24 mouse cellular contexts compared by ENCODE assay signal in genomic region chr4:134001710-134002109, GRCm38 (mm10). TPM values are rescaled to one million over a fixed set of nuclear protein-coding genes. Genes with fewer than 3 reads are reported as not detected.
A peak's percentile ranks its signal among the peaks of the same experiment; 100 is the strongest.
DNase-seq lines count a peak whose midpoint lies in the region; ATAC-seq and TF ChIP-seq lines count a peak whose summit lies in the region.
"Had no signal": no experiment of that assay in that cellular context is flagged by ENCODE, and none has a peak within 500 bp of the region (broad histone marks: within the 10 kb centered on the region; RNA-seq: fewer than 3 reads in every experiment).

No protein-coding gene starts in this region.

- intact Hi-C loops in heart, adult 2 months (cut with DNase I), result loop anchor here (2.0 kb wide), 1 partner anchor 33 kb away; the partner anchor contains the start of gene Hmgn2

- no peak for DNase-seq in heart, adult 2 months
- no peak for DNase-seq in heart, adult 11 months
- no peak for DNase-seq in liver
- DNase-seq in liver, embryonic 13.5 days, result no peak
- DNase-seq in adipocyte (ENCODE audit: low spot score), result no peak
- DNase-seq in lung, postnatal 10 days, result no peak
- DNase-seq: B cell, adult 2 months; cerebellum, postnatal 25 days; gastrocnemius, postnatal 14 days; right cerebral cortex, postnatal 14 days; thymus, postnatal 4 days had no signal

- no peak for TF ChIP-seq EP300 in heart, adult 2 months (IDR thresholded peaks at IDR 0.05; ENCODE audit: insufficient read depth, low read depth, low read length)

- H3K27ac ChIP-seq in heart, adult 2 months, result no peak overlapping the region
- no peak overlapping the region for H3K27ac ChIP-seq in liver, embryonic 12.5 days
- no peak overlapping the region for H3K27ac ChIP-seq in liver, embryonic 13.5 days
- H3K27ac ChIP-seq: intestine, embryonic 15.5 days had no signal

- H3K9me3 ChIP-seq in liver, embryonic 12.5 days (replicated peaks), result no peaks in the 10 kb centered on the region
- H3K9me3 ChIP-seq in E14TG2a.4 (ENCODE audit: low read length), result no peaks in the 10 kb centered on the region
- no peaks in the 10 kb centered on the region for H3K9me3 ChIP-seq in liver, embryonic 13.5 days (replicated peaks)
- H3K9me3 ChIP-seq: G1E; heart, embryonic 12.5 days; intestine, embryonic 15.5 days had no signal

- H3K36me3 ChIP-seq in heart, adult 2 months (ENCODE audit: control insufficient read depth, insufficient read depth, low read length), result no peaks in the 10 kb centered on the region
- peaks cover 21% of the 10 kb centered on the region for H3K36me3 ChIP-seq in liver, embryonic 12.5 days
- peaks cover 60% of the 10 kb centered on the region for H3K36me3 ChIP-seq in E14TG2a.4 (ENCODE audit: insufficient read depth, low read length)
- peaks cover 10% of the 10 kb centered on the region; the same call in 1 of the 2 replicates for H3K36me3 ChIP-seq in liver, embryonic 13.5 days
- H3K36me3 ChIP-seq: intestine, embryonic 15.5 days had no signal

- no peak overlapping the region for H3K9ac ChIP-seq in heart, adult 2 months (ENCODE audit: low read depth, low read length)
- no peak overlapping the region for H3K9ac ChIP-seq in liver, embryonic 12.5 days
- no peak overlapping the region for H3K9ac ChIP-seq in liver, embryonic 13.5 days

- H3K4me1 ChIP-seq in heart, adult 2 months (ENCODE audit: control insufficient read depth, insufficient read depth, low read length), result no peaks in the 10 kb centered on the region
- H3K4me1 ChIP-seq in liver, embryonic 12.5 days, result peaks cover 22% of the 10 kb centered on the region
- peaks cover 52% of the 10 kb centered on the region for H3K4me1 ChIP-seq in E14TG2a.4 (replicated peaks; ENCODE audit: low read depth, low read length)
- peaks cover 20% of the 10 kb centered on the region for H3K4me1 ChIP-seq in liver, embryonic 13.5 days (replicated peaks)

- no peaks in the 10 kb centered on the region for H3K79me2 ChIP-seq in heart, adult 2 months (replicated peaks; ENCODE audit: control insufficient read depth, insufficient read depth, low read length)

- no peaks in the 10 kb centered on the region for H3K27me3 ChIP-seq in heart, adult 2 months (ENCODE audit: control insufficient read depth, insufficient read depth, low read length)
- no peaks in the 10 kb centered on the region for H3K27me3 ChIP-seq in liver, embryonic 12.5 days (replicated peaks)
- H3K27me3 ChIP-seq in E14TG2a.4 (ENCODE audit: insufficient read depth, low read length), result no peaks in the 10 kb centered on the region
- H3K27me3 ChIP-seq in liver, embryonic 13.5 days, result no peaks in the 10 kb centered on the region
- H3K27me3 ChIP-seq: heart, embryonic 12.5 days; intestine, embryonic 15.5 days had no signal

- TF ChIP-seq CTCF in heart, adult 2 months (IDR thresholded peaks at IDR 0.05), result peak; percentile 8; the same call in 1 of the 2 replicates
- TF ChIP-seq CTCF in E14TG2a.4 (conservative IDR thresholded peaks at IDR 0.05; ENCODE audit: low read length), result 0 out of 2 replicates have a peak, but pooled peaks have one; percentile 9

- ATAC-seq in liver, embryonic 12.5 days, result no peak
- no peak for ATAC-seq in liver, embryonic 13.5 days (ENCODE audit: low read depth)

- H3K4me2 ChIP-seq in liver, embryonic 12.5 days, result peak overlapping the region; percentile 80; the same call in 1 of the 2 replicates
- peak overlapping the region; percentile 75 for H3K4me2 ChIP-seq in liver, embryonic 13.5 days

- TF ChIP-seq POLR2A in heart, adult 2 months (IDR thresholded peaks at IDR 0.05; ENCODE audit: insufficient read depth, low read depth, low read length), result no peak

- WGBS in heart, adult 2 months, result 72% methylated on average over 10 of the region's 10 CpGs
- WGBS in liver, embryonic 12.5 days (ENCODE audit: insufficient replicate concordance), result 60% methylated on average over 10 of the region's 10 CpGs
- 62% methylated on average over 10 of the region's 10 CpGs for WGBS in liver, embryonic 13.5 days (ENCODE audit: insufficient replicate concordance)

- H3K4me3 ChIP-seq in heart, adult 2 months, result no peak overlapping the region
- H3K4me3 ChIP-seq in liver, embryonic 12.5 days, result no peak overlapping the region
- no peak overlapping the region for H3K4me3 ChIP-seq in E14TG2a.4 (replicated peaks; ENCODE audit: low read length)
- H3K4me3 ChIP-seq in liver, embryonic 13.5 days (replicated peaks), result no peak overlapping the region

RNA-seq across cellular contexts. Expression of gene Dhdds, which starts 1.0 kb away (rescaled TPM):
- total RNA-seq in heart, adult 2 months (2021), result 10 to 100 TPM; 28.3 to 28.8 TPM
- polyA plus RNA-seq in heart, adult 2 months (2012; rRNA removed), result 21.6 and 34.2 TPM in 2 replicates
- polyA plus RNA-seq in liver, embryonic 12.5 days (2016; fragmentation: Nextera tagmentation; extraction: Ambion mirVana), result 24.5 and 25.6 TPM in 2 replicates
- 19.7 and 23.5 TPM in 2 replicates for polyA plus RNA-seq in liver, embryonic 13.5 days (2015; fragmentation: Nextera tagmentation; extraction: Ambion mirVana)

RNA-seq across cellular contexts. Expression of gene Lin28a, which starts 16.9 kb away (rescaled TPM):
- total RNA-seq in heart, adult 2 months (2021), result not detected
- not detected in 2 replicates for polyA plus RNA-seq in heart, adult 2 months (2012; rRNA removed)
- 4.2 and 5.8 TPM in 2 replicates for polyA plus RNA-seq in liver, embryonic 12.5 days (2016; fragmentation: Nextera tagmentation; extraction: Ambion mirVana)
- polyA plus RNA-seq in liver, embryonic 13.5 days (2015; fragmentation: Nextera tagmentation; extraction: Ambion mirVana), result 1.8 and 2.0 TPM in 2 replicates
- total RNA-seq: layer of hippocampus, adult 8-10 months; left cerebral cortex, postnatal 10 days; liver, adult 2 months had no signal
- polyA plus RNA-seq: activated CD4-positive, CD25-positive, alpha-beta regulatory T cell, adult 4 months; erythroblast, embryonic 14.5 days; G1E; kidney, embryonic 16.5 days; liver, adult 2 months had no signal

RNA-seq across cellular contexts. Expression of gene Hmgn2, which starts 33.3 kb away (rescaled TPM):
- total RNA-seq in heart, adult 2 months (2021), result 100 to 1,000 TPM in 1 of 2 experiments, 10 to 100 TPM in 1; 92.3 to 109 TPM
- 23.1 and 59.6 TPM in 2 replicates for polyA plus RNA-seq in heart, adult 2 months (2012; rRNA removed)
- polyA plus RNA-seq in liver, embryonic 12.5 days (2016; fragmentation: Nextera tagmentation; extraction: Ambion mirVana), result 971 and 1,001 TPM in 2 replicates
- 779 and 917 TPM in 2 replicates for polyA plus RNA-seq in liver, embryonic 13.5 days (2015; fragmentation: Nextera tagmentation; extraction: Ambion mirVana)

RNA-seq across cellular contexts. Expression of gene Zfp683, which starts 51.9 kb away (rescaled TPM):
- total RNA-seq in heart, adult 2 months (2021), result not detected
- not detected in 2 replicates for polyA plus RNA-seq in heart, adult 2 months (2012; rRNA removed)
- not detected in 2 replicates for polyA plus RNA-seq in liver, embryonic 12.5 days (2016; fragmentation: Nextera tagmentation; extraction: Ambion mirVana)
- not detected in 2 replicates for polyA plus RNA-seq in liver, embryonic 13.5 days (2015; fragmentation: Nextera tagmentation; extraction: Ambion mirVana)
- total RNA-seq: adrenal gland, postnatal 4 days; G1E; gastrocnemius, postnatal 14 days; hematopoietic stem cell, adult 5-6 weeks; layer of hippocampus, adult 8-10 months; left cerebral cortex, postnatal 10 days; liver, adult 2 months had no signal
- polyA plus RNA-seq: erythroblast, embryonic 14.5 days; G1E; heart, embryonic 12.5 days; intestine, embryonic 15.5 days; kidney, embryonic 16.5 days had no signal

RNA-seq across cellular contexts. Expression of gene Crybg2, which starts 58.9 kb away (rescaled TPM):
- total RNA-seq in heart, adult 2 months (2021), result not detected
- polyA plus RNA-seq in heart, adult 2 months (2012; rRNA removed), result 0.49 TPM in 1 of 2 replicates, not detected in the other
- 0.71 and 0.82 TPM in 2 replicates for polyA plus RNA-seq in liver, embryonic 12.5 days (2016; fragmentation: Nextera tagmentation; extraction: Ambion mirVana)
- 0.22 and 0.25 TPM in 2 replicates for polyA plus RNA-seq in liver, embryonic 13.5 days (2015; fragmentation: Nextera tagmentation; extraction: Ambion mirVana)
- total RNA-seq: gastrocnemius, postnatal 14 days had no signal
- polyA plus RNA-seq: erythroblast, embryonic 14.5 days had no signal

Comparison
In these comparisons a context has a peak if more than half of its experiments do, and no peak if none do; other contexts are left out.
1. RNA of gene Hmgn2, which starts 33.3 kb away (polyA plus RNA-seq): 971 to 1,001 TPM in liver, embryonic 12.5 days and 779 to 917 TPM in liver, embryonic 13.5 days; 23.1 to 59.6 TPM in heart, adult 2 months; every median in the first group is over 10 times any median in the second.